ENCODE assay signal across 10 mouse cellular contexts in genomic region chr9:123159330-123159729, GRCm38 (mm10). TPM values are rescaled to one million over a fixed set of nuclear protein-coding genes. Genes with fewer than 3 reads are reported as not detected.
DNase-seq lines count a peak whose midpoint lies in the region; ATAC-seq lines count a peak whose summit lies in the region.
"Had no signal": no experiment of that assay in that cellular context is flagged by ENCODE, and none has a peak within 500 bp of the region (broad histone marks: within the 10 kb centered on the region; RNA-seq: fewer than 3 reads in every experiment).

No protein-coding gene starts in this region.

- no peak overlapping the region for H3K9ac ChIP-seq in hindbrain, embryonic 11.5 days (ENCODE audit: low read depth, low read length)
- no peak overlapping the region for H3K9ac ChIP-seq in hindbrain, embryonic 13.5 days
- H3K9ac ChIP-seq: embryonic facial prominence, embryonic 13.5 days; neural tube, embryonic 12.5 days had no signal

- H3K36me3 ChIP-seq in hindbrain, embryonic 11.5 days (ENCODE audit: control insufficient read depth, insufficient read depth, low read length) = no peaks in the 10 kb centered on the region
- H3K36me3 ChIP-seq in hindbrain, embryonic 13.5 days = no peaks in the 10 kb centered on the region
- H3K36me3 ChIP-seq: embryonic facial prominence, embryonic 13.5 days; neural tube, embryonic 12.5 days had no signal

- H3K9me3 ChIP-seq in hindbrain, embryonic 11.5 days (ENCODE audit: control insufficient read depth, low read length) = no peaks in the 10 kb centered on the region
- no peaks in the 10 kb centered on the region for H3K9me3 ChIP-seq in hindbrain, embryonic 13.5 days
- H3K9me3 ChIP-seq: embryonic facial prominence, embryonic 13.5 days; neural tube, embryonic 12.5 days had no signal

- H3K27me3 ChIP-seq in hindbrain, embryonic 11.5 days (ENCODE audit: control insufficient read depth, insufficient read depth, low read length) = no peaks in the 10 kb centered on the region
- 0 out of 2 replicates have a peak, but pooled peaks cover 8% of the 10 kb centered on the region for H3K27me3 ChIP-seq in hindbrain, embryonic 13.5 days
- H3K27me3 ChIP-seq: embryonic facial prominence, embryonic 13.5 days; neural tube, embryonic 12.5 days had no signal

- ATAC-seq in hindbrain, embryonic 11.5 days (ENCODE audit: low FRiP score) = no peak
- no peak for ATAC-seq in hindbrain, embryonic 13.5 days (ENCODE audit: low FRiP score)
- peak; percentile 79 for ATAC-seq in inflammation-experienced regulatory T-cells, adult 6 months

- no peak overlapping the region for H3K4me2 ChIP-seq in hindbrain, embryonic 11.5 days (replicated peaks; ENCODE audit: low read depth, low read length)
- no peak overlapping the region for H3K4me2 ChIP-seq in hindbrain, embryonic 13.5 days
- H3K4me2 ChIP-seq: embryonic facial prominence, embryonic 13.5 days; neural tube, embryonic 12.5 days had no signal

- intact Hi-C loops in left cerebral cortex, postnatal 4 days (cut with DNase I) = loop anchor here (2.0 to 5.0 kb wide), 2 partner anchors 283 to 365 kb away; no protein-coding TSS in a partner anchor

- H3K4me3 ChIP-seq in hindbrain, embryonic 11.5 days (ENCODE audit: low read depth, low read length) = no peak overlapping the region
- no peak overlapping the region for H3K4me3 ChIP-seq in hindbrain, embryonic 13.5 days
- H3K4me3 ChIP-seq: embryonic facial prominence, embryonic 13.5 days; neural tube, embryonic 12.5 days had no signal

- WGBS in hindbrain, embryonic 11.5 days = 67% methylated on average over 7 of the region's 7 CpGs
- 65% methylated on average over 7 of the region's 7 CpGs for WGBS in hindbrain, embryonic 13.5 days

- H3K27ac ChIP-seq in hindbrain, embryonic 11.5 days (ENCODE audit: low read depth, low read length) = no peak overlapping the region
- H3K27ac ChIP-seq in hindbrain, embryonic 13.5 days = no peak overlapping the region
- H3K27ac ChIP-seq: embryonic facial prominence, embryonic 13.5 days; neural tube, embryonic 12.5 days had no signal

- DNase-seq in hindbrain, embryonic 11.5 days (ENCODE audit: low spot score) = peak; percentile 75
- DNase-seq in T-cell, adult 2 months (ENCODE audit: low spot score) = peak; percentile 40
- DNase-seq in embryo, embryonic 11.5 days (ENCODE audit: low read depth, low spot score) = peak; percentile 43
- peak; percentile 67 for DNase-seq in left cerebral cortex, postnatal 4 days
- DNase-seq in natural killer cell, adult 2 months (ENCODE audit: low spot score in 2 of 2) = peak; percentile 47 to 48
- DNase-seq in thymus, postnatal 36 days = peak; percentile 33 to 43

- no peaks in the 10 kb centered on the region for H3K4me1 ChIP-seq in hindbrain, embryonic 11.5 days (replicated peaks; ENCODE audit: control insufficient read depth, insufficient read depth, low read length)
- H3K4me1 ChIP-seq in hindbrain, embryonic 13.5 days (replicated peaks) = no peaks in the 10 kb centered on the region
- H3K4me1 ChIP-seq: neural tube, embryonic 12.5 days had no signal

RNA-seq across cellular contexts. Expression of gene Clec3b, which starts 8.6 kb away (rescaled TPM):
- polyA plus RNA-seq in hindbrain, embryonic 11.5 days (2014; fragmentation: Nextera tagmentation; extraction: Ambion mirVana) = not detected in 2 replicates
- polyA plus RNA-seq in hindbrain, embryonic 13.5 days (2015; fragmentation: Nextera tagmentation; extraction: Ambion mirVana) = 0.62 and 0.93 TPM in 2 replicates
- under 1 TPM in 1 of 3 experiments, not detected in 2; 0.46 TPM for polyA plus RNA-seq in inflammation-experienced regulatory T-cells, adult 6 months (2017; shearing (Covaris generic))
- 1 to 10 TPM; 7.3 to 8.2 TPM for total RNA-seq in left cerebral cortex, postnatal 4 days (2021)
- polyA plus RNA-seq: neural tube, embryonic 12.5 days had no signal

RNA-seq across cellular contexts. Expression of gene Exosc7, which starts 46.3 kb away (rescaled TPM):
- 104 and 106 TPM in 2 replicates for polyA plus RNA-seq in hindbrain, embryonic 11.5 days (2014; fragmentation: Nextera tagmentation; extraction: Ambion mirVana)
- polyA plus RNA-seq in hindbrain, embryonic 13.5 days (2015; fragmentation: Nextera tagmentation; extraction: Ambion mirVana) = 75.8 and 78.1 TPM in 2 replicates
- 100 to 1,000 TPM in 2 of 3 experiments, 10 to 100 TPM in 1; 79.7 to 114 (median 101) TPM for polyA plus RNA-seq in inflammation-experienced regulatory T-cells, adult 6 months (2017; shearing (Covaris generic))
- total RNA-seq in left cerebral cortex, postnatal 4 days (2021) = 10 to 100 TPM; 45.0 to 51.9 TPM

RNA-seq across cellular contexts. Expression of gene Zdhhc3, which starts 46.3 kb away (rescaled TPM):
- polyA plus RNA-seq in hindbrain, embryonic 11.5 days (2014; fragmentation: Nextera tagmentation; extraction: Ambion mirVana) = 55.8 and 62.5 TPM in 2 replicates
- polyA plus RNA-seq in hindbrain, embryonic 13.5 days (2015; fragmentation: Nextera tagmentation; extraction: Ambion mirVana) = 81.8 TPM in 2 replicates
- polyA plus RNA-seq in inflammation-experienced regulatory T-cells, adult 6 months (2017; shearing (Covaris generic)) = 10 to 100 TPM; 11.4 to 18.2 (median 12.4) TPM
- total RNA-seq in left cerebral cortex, postnatal 4 days (2021) = 10 to 100 TPM; 75.2 to 80.1 TPM

RNA-seq across cellular contexts. Expression of gene Cdcp1, which starts 56.5 kb away (rescaled TPM):
- polyA plus RNA-seq in hindbrain, embryonic 11.5 days (2014; fragmentation: Nextera tagmentation; extraction: Ambion mirVana) = 0.66 and 1.2 TPM in 2 replicates
- polyA plus RNA-seq in hindbrain, embryonic 13.5 days (2015; fragmentation: Nextera tagmentation; extraction: Ambion mirVana) = 0.09 and 0.16 TPM in 2 replicates
- 1 to 10 TPM in 2 of 3 experiments, under 1 TPM in 1; 0.35 to 1.5 (median 1.3) TPM for polyA plus RNA-seq in inflammation-experienced regulatory T-cells, adult 6 months (2017; shearing (Covaris generic))
- under 1 TPM; 0.20 to 0.30 TPM for total RNA-seq in left cerebral cortex, postnatal 4 days (2021)
